Mouse (Mus musculus) lung, adult 2 months (tissue): ENCODE data around the gene Tbc1d17.

ENCODE experiments used
- CTCF ChIP-seq: fragments of 200-500 bp; IDR thresholded peaks from 2 replicates; pipeline ENCODE4 v1.5.1; 2011; ENCODE audit warnings: mild to moderate bottlenecking, low read length, control low read depth; ENCODE audit not compliant: insufficient read depth
- POLR2A ChIP-seq: fragments of 200-500 bp; IDR thresholded peaks from 2 replicates; pipeline ENCODE4 v1.6.1; 2011; ENCODE audit warnings: low read depth, mild to moderate bottlenecking, control low read depth, low read length, borderline replicate concordance; ENCODE audit errors: extremely low read depth

- no peak for TF ChIP-seq CTCF
- no peak for TF ChIP-seq POLR2A
Measured at GRCm38 (mm10) chr7:44823409-44823808, 25.5 kb downstream of the Tbc1d17 start.
